Mouse (Mus musculus): ENCODE data around the gene Fcrl1. TPM values are rescaled to one million over a fixed set of nuclear protein-coding genes. Genes with fewer than 3 reads are reported as not detected.
"Not testable (repeated sequence)": the region's sequence is repeated elsewhere in the genome, so short reads cannot be mapped to it uniquely, and the experiment has no call there.

Fcrl1 gene
- polyA plus RNA-seq, 1 experiment from 2014 or later: not detected

GRCm38 (mm10) chr3:87377228-87377627 is 1.0 kb downstream of the Fcrl1 start:
- Histone ChIP-seq H3K4me2 (replicated peaks; ENCODE audit: low read depth, low read length) (no peak overlapping the region), H3K4me1 (replicated peaks; ENCODE audit: control insufficient read depth, insufficient read depth, low read length) (no peaks in the 10 kb centered on the region), H3K27me3 (ENCODE audit: control insufficient read depth, insufficient read depth, low read length) (no peaks in the 10 kb centered on the region), H3K9me3 (ENCODE audit: control insufficient read depth, low read length) (no peaks in the 10 kb centered on the region), H3K9ac (ENCODE audit: low read depth, low read length) (no peak overlapping the region), H3K27ac (ENCODE audit: low read depth, low read length) (no peak overlapping the region), H3K36me3 (ENCODE audit: control insufficient read depth, insufficient read depth, low read length) (no peaks in the 10 kb centered on the region), H3K4me3 (ENCODE audit: low read depth, low read length) (no peak overlapping the region)
- ATAC-seq (ENCODE audit: low FRiP score) (no peak), DNase-seq (ENCODE audit: low spot score) (no peak)
- WGBS: 65% methylated on average over 3 of the region's 3 CpGs

- H3K9me3 ChIP-seq (ENCODE audit: control insufficient read depth, low read length): no peaks in the 10 kb centered on the region
- DNase-seq (ENCODE audit: low spot score) (no peak), ATAC-seq (ENCODE audit: low FRiP score) (no peak)
- no peaks in the 10 kb centered on the region for H3K36me3 ChIP-seq (ENCODE audit: control insufficient read depth, insufficient read depth, low read length)
- H3K27ac ChIP-seq (ENCODE audit: low read depth, low read length): no peak overlapping the region
- H3K27me3 ChIP-seq (ENCODE audit: control insufficient read depth, insufficient read depth, low read length): no peaks in the 10 kb centered on the region
- no peak overlapping the region for H3K4me2 ChIP-seq (replicated peaks; ENCODE audit: low read depth, low read length)
- no peak overlapping the region for H3K4me3 ChIP-seq (ENCODE audit: low read depth, low read length)
- H3K4me1 ChIP-seq (replicated peaks; ENCODE audit: control insufficient read depth, insufficient read depth, low read length): no peaks in the 10 kb centered on the region
- WGBS: 81% methylated on average over 6 of the region's 6 CpGs
- H3K9ac ChIP-seq (ENCODE audit: low read depth, low read length): no peak overlapping the region
Measured at GRCm38 (mm10) chr3:87377719-87378118, 1.5 kb downstream of the Fcrl1 start.

- H3K4me1 ChIP-seq (replicated peaks; ENCODE audit: control insufficient read depth, insufficient read depth, low read length); H3K9me3 ChIP-seq (ENCODE audit: control insufficient read depth, low read length); DNase-seq (ENCODE audit: low spot score); H3K4me3 ChIP-seq (ENCODE audit: low read depth, low read length); H3K9ac ChIP-seq (ENCODE audit: low read depth, low read length); H3K27ac ChIP-seq (ENCODE audit: low read depth, low read length); H3K4me2 ChIP-seq (replicated peaks; ENCODE audit: low read depth, low read length); H3K36me3 ChIP-seq (ENCODE audit: control insufficient read depth, insufficient read depth, low read length); H3K27me3 ChIP-seq (ENCODE audit: control insufficient read depth, insufficient read depth, low read length); ATAC-seq (ENCODE audit: low FRiP score): not testable (repeated sequence)
- 80% methylated on average over 2 of the region's 2 CpGs for WGBS
Measured at GRCm38 (mm10) chr3:87379641-87380315, 3.6 kb downstream of the Fcrl1 start.

GRCm38 (mm10) chr3:87381806-87382712 is 5.9 kb downstream of the Fcrl1 start:
- Histone ChIP-seq H3K4me1 (replicated peaks; ENCODE audit: control insufficient read depth, insufficient read depth, low read length) (no peaks in the 10 kb centered on the region), H3K4me2 (replicated peaks; ENCODE audit: low read depth, low read length) (no peak overlapping the region), H3K27me3 (ENCODE audit: control insufficient read depth, insufficient read depth, low read length) (no peaks in the 10 kb centered on the region), H3K4me3 (ENCODE audit: low read depth, low read length) (no peak overlapping the region), H3K9ac (ENCODE audit: low read depth, low read length) (no peak overlapping the region), H3K36me3 (ENCODE audit: control insufficient read depth, insufficient read depth, low read length) (no peaks in the 10 kb centered on the region), H3K27ac (ENCODE audit: low read depth, low read length) (no peak overlapping the region), H3K9me3 (ENCODE audit: control insufficient read depth, low read length) (no peaks in the 10 kb centered on the region)
- ATAC-seq (ENCODE audit: low FRiP score) (no peak), DNase-seq (ENCODE audit: low spot score) (no peak)
- 72% methylated on average over 6 of the region's 7 CpGs for WGBS

GRCm38 (mm10) chr3:87383308-87383707 is 7.1 kb downstream of the Fcrl1 start:
- H3K4me1 ChIP-seq (replicated peaks; ENCODE audit: control insufficient read depth, insufficient read depth, low read length): no peaks in the 10 kb centered on the region
- H3K36me3 ChIP-seq (ENCODE audit: control insufficient read depth, insufficient read depth, low read length): no peaks in the 10 kb centered on the region
- no peak overlapping the region for H3K4me3 ChIP-seq (ENCODE audit: low read depth, low read length)
- no peaks in the 10 kb centered on the region for H3K9me3 ChIP-seq (ENCODE audit: control insufficient read depth, low read length)
- H3K4me2 ChIP-seq (replicated peaks; ENCODE audit: low read depth, low read length): no peak overlapping the region
- 85% methylated on average over 3 of the region's 3 CpGs for WGBS
- H3K27me3 ChIP-seq (ENCODE audit: control insufficient read depth, insufficient read depth, low read length): no peaks in the 10 kb centered on the region
- no peak for ATAC-seq (ENCODE audit: low FRiP score)
- DNase-seq (ENCODE audit: low spot score): no peak
- H3K9ac ChIP-seq (ENCODE audit: low read depth, low read length): no peak overlapping the region
- H3K27ac ChIP-seq (ENCODE audit: low read depth, low read length): no peak overlapping the region

GRCm38 (mm10) chr3:87385105-87385504 is 8.9 kb downstream of the Fcrl1 start:
- Histone ChIP-seq H3K9me3 (ENCODE audit: control insufficient read depth, low read length) (no peaks in the 10 kb centered on the region), H3K4me1 (replicated peaks; ENCODE audit: control insufficient read depth, insufficient read depth, low read length) (no peaks in the 10 kb centered on the region), H3K4me2 (replicated peaks; ENCODE audit: low read depth, low read length) (no peak overlapping the region), H3K27ac (ENCODE audit: low read depth, low read length) (no peak overlapping the region), H3K36me3 (ENCODE audit: control insufficient read depth, insufficient read depth, low read length) (no peaks in the 10 kb centered on the region), H3K4me3 (ENCODE audit: low read depth, low read length) (no peak overlapping the region), H3K9ac (ENCODE audit: low read depth, low read length) (no peak overlapping the region), H3K27me3 (ENCODE audit: control insufficient read depth, insufficient read depth, low read length) (no peaks in the 10 kb centered on the region)
- 85% methylated on average over 9 of the region's 9 CpGs for WGBS
- DNase-seq (ENCODE audit: low spot score): no peak
- no peak for ATAC-seq (ENCODE audit: low FRiP score)

- DNase-seq (ENCODE audit: low spot score) (no peak), ATAC-seq (ENCODE audit: low FRiP score) (no peak)
- H3K27me3 ChIP-seq (ENCODE audit: control insufficient read depth, insufficient read depth, low read length): no peaks in the 10 kb centered on the region
- WGBS: 93% methylated on average over 1 of the region's 1 CpGs
- H3K4me2 ChIP-seq (replicated peaks; ENCODE audit: low read depth, low read length): no peak overlapping the region
- no peaks in the 10 kb centered on the region for H3K36me3 ChIP-seq (ENCODE audit: control insufficient read depth, insufficient read depth, low read length)
- no peaks in the 10 kb centered on the region for H3K4me1 ChIP-seq (replicated peaks; ENCODE audit: control insufficient read depth, insufficient read depth, low read length)
- no peak overlapping the region for H3K27ac ChIP-seq (ENCODE audit: low read depth, low read length)
- H3K4me3 ChIP-seq (ENCODE audit: low read depth, low read length): no peak overlapping the region
- H3K9me3 ChIP-seq (ENCODE audit: control insufficient read depth, low read length): no peaks in the 10 kb centered on the region
- no peak overlapping the region for H3K9ac ChIP-seq (ENCODE audit: low read depth, low read length)
Measured at GRCm38 (mm10) chr3:87390935-87391334, 14.7 kb downstream of the Fcrl1 start.

- DNase-seq (ENCODE audit: low spot score): no peak
- no peaks in the 10 kb centered on the region for H3K36me3 ChIP-seq (ENCODE audit: control insufficient read depth, insufficient read depth, low read length)
- H3K4me2 ChIP-seq (replicated peaks; ENCODE audit: low read depth, low read length): no peak overlapping the region
- 63% methylated on average over 4 of the region's 4 CpGs for WGBS
- H3K4me1 ChIP-seq (replicated peaks; ENCODE audit: control insufficient read depth, insufficient read depth, low read length): no peaks in the 10 kb centered on the region
- H3K27ac ChIP-seq (ENCODE audit: low read depth, low read length): no peak overlapping the region
- no peaks in the 10 kb centered on the region for H3K27me3 ChIP-seq (ENCODE audit: control insufficient read depth, insufficient read depth, low read length)
- H3K9ac ChIP-seq (ENCODE audit: low read depth, low read length): no peak overlapping the region
- no peak overlapping the region for H3K4me3 ChIP-seq (ENCODE audit: low read depth, low read length)
- ATAC-seq (ENCODE audit: low FRiP score): no peak
- no peaks in the 10 kb centered on the region for H3K9me3 ChIP-seq (ENCODE audit: control insufficient read depth, low read length)
Measured at GRCm38 (mm10) chr3:87398809-87399208, 22.6 kb downstream of the Fcrl1 start.

GRCm38 (mm10) chr3:87399906-87400305 is 23.7 kb downstream of the Fcrl1 start:
- no peak overlapping the region for H3K4me3 ChIP-seq (ENCODE audit: low read depth, low read length)
- no peak overlapping the region for H3K27ac ChIP-seq (ENCODE audit: low read depth, low read length)
- H3K9me3 ChIP-seq (ENCODE audit: control insufficient read depth, low read length): no peaks in the 10 kb centered on the region
- H3K27me3 ChIP-seq (ENCODE audit: control insufficient read depth, insufficient read depth, low read length): no peaks in the 10 kb centered on the region
- no peaks in the 10 kb centered on the region for H3K36me3 ChIP-seq (ENCODE audit: control insufficient read depth, insufficient read depth, low read length)
- DNase-seq (ENCODE audit: low spot score) (no peak), ATAC-seq (ENCODE audit: low FRiP score) (no peak)
- 81% methylated on average over 4 of the region's 4 CpGs for WGBS
- H3K4me1 ChIP-seq (replicated peaks; ENCODE audit: control insufficient read depth, insufficient read depth, low read length): no peaks in the 10 kb centered on the region
- no peak overlapping the region for H3K4me2 ChIP-seq (replicated peaks; ENCODE audit: low read depth, low read length)
- no peak overlapping the region for H3K9ac ChIP-seq (ENCODE audit: low read depth, low read length)
